Mouse (Mus musculus): Measurements from ENCODE around the gene Plet1.
A peak's percentile ranks its signal among the peaks of the same experiment; 100 is the strongest.

The Plet1 gene

DNA sequence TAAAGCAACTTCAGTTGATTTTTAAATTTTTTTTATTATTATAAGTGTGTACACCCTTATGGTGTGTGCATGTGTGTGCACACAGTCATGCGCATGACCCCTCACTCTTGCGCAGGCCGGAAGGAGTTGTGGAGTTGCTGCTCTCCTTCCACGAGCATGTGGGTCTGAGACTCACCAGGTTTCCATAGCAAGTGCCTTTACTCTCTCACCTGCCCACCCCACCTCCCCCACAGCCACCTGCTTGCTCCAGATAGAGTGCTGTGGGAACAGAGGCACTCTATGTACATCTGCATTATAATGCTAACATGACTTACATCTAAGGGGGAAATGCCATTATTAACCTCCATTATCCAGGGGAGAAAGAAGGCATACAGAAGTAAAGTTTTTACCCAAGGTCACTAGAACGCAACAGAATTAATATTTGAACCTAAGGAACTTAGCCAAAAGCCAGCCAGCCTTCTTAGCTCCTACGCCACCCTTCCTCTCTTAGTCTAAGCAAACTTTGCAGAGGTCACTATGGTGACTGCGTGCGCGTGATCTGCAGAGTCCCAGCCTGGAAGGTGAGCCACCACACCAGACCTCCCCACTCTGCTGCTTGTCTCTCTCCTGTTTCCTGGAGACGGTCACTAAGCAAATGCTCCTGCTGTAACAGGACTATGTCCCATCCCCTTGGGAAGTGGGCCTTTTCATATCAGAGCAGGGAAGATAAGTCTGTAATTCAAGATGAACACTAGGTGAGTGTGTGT is 1.3 kb downstream of the Plet1 start:
- no peak for ATAC-seq (ENCODE audit: insufficient number of reproducible peaks, low FRiP score, low TSS enrichment)

DNA sequence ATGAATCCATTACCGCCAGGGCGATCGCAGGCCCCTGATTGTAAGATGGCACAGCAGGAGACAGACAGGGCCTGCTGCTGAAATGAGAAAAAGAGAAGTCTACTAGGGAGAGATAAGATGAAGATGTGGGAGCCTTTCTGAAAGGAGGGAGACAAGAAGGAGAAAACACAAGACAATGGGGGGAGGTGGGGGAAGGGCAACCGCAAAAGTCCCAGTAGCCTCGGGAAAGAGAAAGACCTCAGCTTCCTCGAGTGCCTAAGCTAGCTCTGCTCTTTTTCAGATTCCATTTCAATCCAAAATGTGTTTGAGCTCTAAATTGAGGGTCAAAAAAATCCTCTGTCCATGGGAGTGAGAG is 1.8 kb downstream of the Plet1 start:
- no peak for ATAC-seq (ENCODE audit: insufficient number of reproducible peaks, low FRiP score, low TSS enrichment)

GRCm38 (mm10) chr9:50496546-50496945 is 2.2 kb downstream of the Plet1 start:
- ATAC-seq (ENCODE audit: insufficient number of reproducible peaks, low FRiP score, low TSS enrichment) = no peak

- no peak for ATAC-seq (ENCODE audit: insufficient number of reproducible peaks, low FRiP score, low TSS enrichment)
These were observed 2.8 kb downstream of the Plet1 start for GRCm38 (mm10) chr9:50497076-50497475.

GRCm38 (mm10) chr9:50497536-50497935 is 3.2 kb downstream of the Plet1 start:
- ATAC-seq (ENCODE audit: insufficient number of reproducible peaks, low FRiP score, low TSS enrichment) = no peak

DNA sequence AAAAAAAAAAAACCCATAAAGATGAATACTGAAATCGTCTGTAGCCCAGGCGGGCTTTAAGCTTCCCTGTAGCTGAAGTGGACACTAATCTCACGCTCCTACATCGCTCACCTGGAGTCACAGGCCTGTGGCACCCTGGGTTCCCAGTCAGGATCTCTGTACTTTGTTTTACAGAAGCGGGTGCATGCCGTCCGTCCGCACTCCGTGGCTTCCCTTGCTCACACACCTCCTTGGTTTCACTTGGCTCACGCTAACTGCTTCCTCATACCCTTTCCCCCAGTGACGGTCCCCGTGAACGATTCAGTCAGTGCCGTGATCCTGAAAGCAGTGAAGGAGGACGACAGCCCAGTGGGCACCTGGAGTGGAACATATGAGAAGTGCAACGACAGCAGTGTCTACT is 4.5 kb downstream of the Plet1 start:
- ATAC-seq (ENCODE audit: insufficient number of reproducible peaks, low FRiP score, low TSS enrichment) = no peak

- ATAC-seq (ENCODE audit: insufficient number of reproducible peaks, low FRiP score, low TSS enrichment) = no peak
These were observed 5.5 kb downstream of the Plet1 start for GRCm38 (mm10) chr9:50499781-50500180.

DNA sequence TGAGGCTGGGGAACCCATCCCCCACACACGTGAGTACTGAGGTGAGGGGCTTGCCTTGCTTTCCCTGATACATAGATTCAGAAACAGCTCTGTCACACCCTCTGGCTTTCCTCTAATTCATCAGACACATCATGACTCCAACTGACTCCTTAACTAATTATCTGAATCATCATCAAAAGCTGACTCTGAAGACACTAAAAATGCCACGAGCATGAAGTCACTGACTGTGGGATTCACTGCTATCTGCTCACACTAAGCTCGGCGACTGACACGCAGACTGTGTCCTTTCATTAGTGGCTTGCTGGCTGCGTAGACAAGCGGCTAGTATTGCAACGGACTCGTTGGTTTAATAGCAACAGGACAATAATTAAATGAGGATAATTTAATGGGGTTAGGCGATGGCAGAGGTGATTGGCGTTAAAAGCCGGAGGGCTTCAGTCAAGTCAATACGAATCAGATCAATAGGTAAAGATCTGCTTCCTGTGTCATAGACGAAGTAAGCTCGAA is 6.2 kb downstream of the Plet1 start:
- ATAC-seq (ENCODE audit: insufficient number of reproducible peaks, low FRiP score, low TSS enrichment) = no peak

DNA sequence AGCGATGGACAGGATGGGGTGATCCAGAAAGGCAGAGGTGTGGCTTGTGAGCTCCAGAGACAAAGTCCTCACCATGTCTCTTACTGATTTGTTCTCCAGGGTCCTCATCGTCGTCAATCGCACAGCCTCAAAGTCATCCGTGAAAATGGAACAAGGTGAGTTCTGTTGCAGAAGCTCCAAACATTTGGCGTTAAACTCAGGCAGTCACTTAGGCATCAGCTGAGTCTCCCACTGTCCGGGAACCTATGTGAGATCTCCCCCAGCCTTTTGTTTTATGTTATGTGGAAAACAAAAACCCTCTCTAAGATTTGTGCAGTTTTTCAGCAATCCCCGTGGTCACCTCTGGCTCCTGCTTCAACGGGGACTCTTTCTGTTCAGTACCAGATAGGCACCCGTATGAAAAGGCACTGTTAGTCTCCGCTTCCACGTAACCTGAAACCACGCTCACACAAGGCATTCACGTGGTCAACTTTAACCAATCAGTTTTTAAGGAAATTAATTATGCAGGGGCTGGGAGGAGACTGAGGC is 6.7 kb downstream of the Plet1 start:
- no peak for ATAC-seq (ENCODE audit: insufficient number of reproducible peaks, low FRiP score, low TSS enrichment)

DNA sequence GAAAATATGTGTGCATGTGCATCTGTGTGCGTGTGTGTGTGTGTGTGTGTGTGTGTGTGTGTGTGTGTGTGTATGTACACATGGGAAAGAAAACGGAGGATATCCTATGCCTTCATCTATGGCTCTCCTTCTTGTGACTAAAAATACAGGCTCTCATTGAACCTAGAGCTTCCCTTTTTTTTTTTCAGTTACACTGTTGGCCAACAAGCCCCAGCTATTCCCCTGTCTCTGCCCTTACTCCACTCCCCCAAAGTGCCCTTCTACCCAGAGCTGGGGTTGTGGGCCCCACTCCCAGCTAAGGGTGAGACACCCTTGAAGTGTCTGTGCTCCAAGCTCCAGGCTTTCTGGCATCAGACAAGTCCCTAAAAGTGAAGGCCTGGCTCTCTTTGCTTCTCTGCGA is 8.6 kb downstream of the Plet1 start:
- ATAC-seq (ENCODE audit: insufficient number of reproducible peaks, low FRiP score, low TSS enrichment) = no peak

DNA sequence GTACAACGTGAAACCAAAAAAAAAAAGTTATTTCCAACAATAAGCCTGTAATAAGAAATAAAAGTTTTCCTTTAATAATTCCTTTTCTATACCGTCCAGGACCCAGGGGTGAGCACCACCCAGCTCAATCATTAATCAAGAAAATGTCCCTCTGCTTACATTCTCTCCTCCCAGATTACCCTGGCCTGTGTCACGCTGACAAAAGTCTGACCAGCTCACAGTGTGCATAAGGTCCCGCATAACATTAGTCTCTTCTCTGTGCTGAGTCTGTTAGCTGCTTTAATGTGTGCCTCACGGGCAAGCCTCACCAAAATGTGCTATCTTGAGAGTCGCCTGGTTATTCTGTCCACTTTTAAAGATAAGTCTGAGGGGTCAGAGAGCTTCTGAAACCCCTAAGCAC is 11.1 kb downstream of the Plet1 start:
- no peak for ATAC-seq (ENCODE audit: insufficient number of reproducible peaks, low FRiP score, low TSS enrichment)

DNA sequence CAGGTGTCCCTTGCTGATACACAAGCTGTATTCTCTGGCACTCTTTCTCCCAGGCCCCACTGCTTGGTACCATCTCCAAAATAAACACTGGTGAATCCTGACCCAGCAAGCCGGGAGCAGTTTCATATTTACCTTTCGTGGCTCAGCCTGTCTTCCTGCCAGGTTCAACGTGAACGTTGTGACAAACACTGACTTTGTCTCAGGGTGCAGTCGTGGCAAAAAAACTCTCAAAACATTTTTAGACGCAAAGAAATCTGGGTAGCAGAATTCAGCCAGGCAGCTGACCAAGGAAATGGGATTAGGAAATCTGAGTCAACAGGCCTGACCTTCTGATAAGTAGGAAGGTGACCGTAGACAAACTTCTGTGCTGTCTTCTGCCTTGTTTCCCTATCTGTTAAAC is 13.2 kb downstream of the Plet1 start:
- no peak for ATAC-seq (ENCODE audit: insufficient number of reproducible peaks, low FRiP score, low TSS enrichment)

DNA sequence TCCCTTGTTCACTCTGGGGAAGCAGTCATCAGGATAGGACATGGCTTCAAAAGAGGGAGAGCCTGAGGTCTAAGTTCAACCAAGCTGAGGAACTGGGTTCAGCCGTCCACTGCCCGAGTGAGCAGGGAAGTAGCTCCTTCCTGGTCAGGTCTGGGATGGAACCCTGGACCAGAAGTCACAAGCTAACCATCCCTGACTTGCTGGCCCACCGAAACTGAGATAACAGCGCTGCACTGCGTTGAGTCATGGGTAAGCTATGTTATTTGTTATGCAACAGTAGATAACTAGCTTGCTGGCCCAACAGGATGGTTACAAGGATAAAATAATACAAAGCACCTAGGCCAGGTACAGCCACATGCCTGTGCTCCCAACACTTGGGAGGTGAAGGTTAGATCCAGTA is 21.1 kb downstream of the Plet1 start:
- ATAC-seq (ENCODE audit: insufficient number of reproducible peaks, low FRiP score, low TSS enrichment) = no peak

DNA sequence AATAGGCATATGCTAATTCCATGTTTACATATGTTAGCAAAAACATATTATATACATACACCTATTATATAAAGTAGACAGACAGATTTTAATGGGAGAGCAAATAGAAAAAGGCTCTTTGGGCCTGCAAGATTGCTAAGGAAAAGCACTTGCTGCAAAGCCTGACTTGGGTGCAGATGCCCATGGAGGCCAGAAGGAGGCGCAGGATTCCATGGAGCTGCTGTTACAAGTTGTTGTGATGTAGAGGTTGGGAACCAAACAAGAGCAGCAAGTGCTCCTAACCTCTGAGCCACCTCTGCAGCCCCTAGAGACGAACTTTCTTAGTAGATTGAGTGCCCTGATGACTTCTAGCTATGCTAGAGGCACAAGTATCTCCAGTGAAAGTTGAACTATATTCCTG is 24.5 kb downstream of the Plet1 start:
- no peak for ATAC-seq (ENCODE audit: insufficient number of reproducible peaks, low FRiP score, low TSS enrichment)

GRCm38 (mm10) chr9:50520748-50521147 is 26.4 kb downstream of the Plet1 start:
- ATAC-seq (ENCODE audit: insufficient number of reproducible peaks, low FRiP score, low TSS enrichment) = no peak

GRCm38 (mm10) chr9:50521562-50521961 is 27.2 kb downstream of the Plet1 start:
- ATAC-seq (ENCODE audit: insufficient number of reproducible peaks, low FRiP score, low TSS enrichment) = no peak

GRCm38 (mm10) chr9:50522574-50522973 is 28.2 kb downstream of the Plet1 start:
- ATAC-seq (ENCODE audit: insufficient number of reproducible peaks, low FRiP score, low TSS enrichment) = no peak

DNA sequence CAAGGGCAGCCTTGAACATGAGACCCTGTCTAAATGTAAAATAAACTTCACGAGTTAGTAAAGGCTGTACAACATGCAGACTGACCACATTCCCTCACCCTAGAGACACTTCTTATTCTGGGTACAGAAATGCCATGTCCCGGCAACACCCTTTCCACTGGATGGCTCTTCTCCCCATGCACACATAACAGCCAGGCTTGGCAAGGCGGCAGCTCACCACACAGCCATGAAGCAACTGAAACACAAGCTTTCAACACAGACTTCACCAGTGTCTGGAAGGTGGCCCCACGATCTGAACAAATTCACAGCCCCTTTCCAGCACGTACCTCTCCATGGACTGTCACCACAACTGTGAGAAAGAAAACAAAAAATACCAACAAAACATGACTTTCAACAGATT is 30.6 kb downstream of the Plet1 start:
- ATAC-seq (ENCODE audit: insufficient number of reproducible peaks, low FRiP score, low TSS enrichment) = no peak

- ATAC-seq (ENCODE audit: insufficient number of reproducible peaks, low FRiP score, low TSS enrichment) = no peak
These were observed 31.3 kb downstream of the Plet1 start for GRCm38 (mm10) chr9:50525585-50525984.

DNA sequence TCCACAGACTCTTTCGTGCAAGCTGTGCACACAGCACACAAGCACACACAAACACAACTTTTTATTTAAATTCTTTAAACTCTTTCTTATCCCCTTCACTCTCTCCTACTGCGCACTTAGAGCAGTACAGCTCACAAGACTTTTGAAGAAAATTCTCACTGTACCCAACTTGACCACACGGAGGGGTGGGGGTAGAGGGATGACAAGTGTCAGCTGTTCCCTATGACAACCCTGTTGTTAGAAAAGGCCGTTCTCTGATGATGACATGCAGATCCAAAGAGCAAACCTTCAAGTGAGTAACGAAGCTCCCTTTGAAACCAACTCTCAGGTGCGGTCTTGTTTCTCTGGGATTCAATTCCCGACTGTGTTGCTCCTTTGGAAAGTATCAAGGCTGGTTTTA is 33.5 kb downstream of the Plet1 start:
- ATAC-seq (ENCODE audit: insufficient number of reproducible peaks, low FRiP score, low TSS enrichment) = no peak; the same call in 1 of the 2 replicates

GRCm38 (mm10) chr9:50528293-50528892 is 34.1 kb downstream of the Plet1 start, which contains the start of gene Pts:
Gene Pts (minus strand): TSS chr9:50528724.
- peak; percentile 97 for ATAC-seq (ENCODE audit: insufficient number of reproducible peaks, low FRiP score, low TSS enrichment)

DNA sequence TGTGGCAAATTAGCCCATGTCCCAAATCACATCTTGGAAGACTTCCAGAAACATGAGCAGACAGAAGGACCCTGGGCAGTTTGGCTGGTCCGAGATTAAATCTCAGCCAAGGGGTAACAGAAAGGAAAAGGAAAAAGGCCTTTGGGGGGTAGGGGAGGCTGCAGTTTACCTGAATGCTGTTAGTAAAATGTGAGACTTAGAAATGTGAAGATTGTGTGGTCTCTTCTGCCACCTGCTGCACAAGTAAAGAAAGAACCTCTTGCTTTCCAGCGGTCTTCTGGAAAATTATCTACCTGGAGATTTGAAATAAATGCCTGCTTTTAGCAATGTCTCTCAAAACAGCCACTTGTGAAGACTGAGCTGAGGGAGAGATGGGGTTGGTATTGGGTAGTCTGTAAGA is 36.6 kb downstream of the Plet1 start:
- ATAC-seq (ENCODE audit: insufficient number of reproducible peaks, low FRiP score, low TSS enrichment) = no peak

Measured in cerebellum, adult (tissue).